Mouse (Mus musculus): ENCODE measurements around the gene Tmem175. TPM values are rescaled to one million over a fixed set of nuclear protein-coding genes. Genes with fewer than 3 reads are reported as not detected.

The Tmem175 gene
- polyA plus RNA-seq, 1 experiment from 2014 or later, result 16.0 TPM

- Histone ChIP-seq H3K4me1 (peaks cover 68% of the 10 kb centered on the region), H3K9me3 (no peaks in the 10 kb centered on the region), H3K4me3 (peak overlapping the region; percentile 88), H3K36me3 (replicated peaks) (peaks cover 27% of the 10 kb centered on the region), H3K27ac (replicated peaks) (peak overlapping the region; percentile 92), H3K27me3 (replicated peaks; ENCODE audit: low read depth, poor library complexity, severe bottlenecking) (peaks cover 36% of the 10 kb centered on the region)
- peak; percentile 68 for DNase-seq (ENCODE audit: low spot score)
- under 1% methylated on average over 99 of the region's 99 CpGs for WGBS
These were observed 65.0 kb downstream of the Tmem175 start for GRCm38 (mm10) chr5:108694352-108695261.

GRCm38 (mm10) chr5:108695861-108696260 is 66.3 kb downstream of the Tmem175 start:
- H3K36me3 ChIP-seq (replicated peaks), result peaks cover 27% of the 10 kb centered on the region
- no peak for DNase-seq (ENCODE audit: low spot score)
- H3K9me3 ChIP-seq, result no peaks in the 10 kb centered on the region
- 94% methylated on average over 12 of the region's 12 CpGs for WGBS
- H3K27me3 ChIP-seq (replicated peaks; ENCODE audit: low read depth, poor library complexity, severe bottlenecking), result peaks cover 36% of the 10 kb centered on the region
- peak overlapping the region; percentile 88 for H3K4me3 ChIP-seq
- H3K4me1 ChIP-seq, result peaks cover 81% of the 10 kb centered on the region
- H3K27ac ChIP-seq (replicated peaks), result 0 out of 2 replicates have a peak overlapping the region, but pooled peaks have one; percentile 14

- Histone ChIP-seq H3K27ac (replicated peaks) (no peak overlapping the region), H3K36me3 (replicated peaks) (peaks cover 28% of the 10 kb centered on the region), H3K4me3 (no peak overlapping the region), H3K4me1 (peaks cover 88% of the 10 kb centered on the region), H3K9me3 (no peaks in the 10 kb centered on the region), H3K27me3 (replicated peaks; ENCODE audit: low read depth, poor library complexity, severe bottlenecking) (peaks cover 32% of the 10 kb centered on the region)
- no peak for DNase-seq (ENCODE audit: low spot score)
- 74% methylated on average over 3 of the region's 3 CpGs for WGBS
These were observed 67.0 kb downstream of the Tmem175 start for GRCm38 (mm10) chr5:108696542-108696941.

GRCm38 (mm10) chr5:108697341-108697753 is 67.8 kb downstream of the Tmem175 start:
- peak; percentile 24 for DNase-seq (ENCODE audit: low spot score)
- Histone ChIP-seq H3K27ac (replicated peaks) (peak overlapping the region; percentile 62), H3K4me1 (peaks cover 85% of the 10 kb centered on the region), H3K4me3 (peak overlapping the region; percentile 18; the same call in 1 of the 2 replicates), H3K36me3 (replicated peaks) (peaks cover 36% of the 10 kb centered on the region), H3K9me3 (no peaks in the 10 kb centered on the region), H3K27me3 (replicated peaks; ENCODE audit: low read depth, poor library complexity, severe bottlenecking) (peaks cover 24% of the 10 kb centered on the region)
- 18% methylated on average over 4 of the region's 4 CpGs for WGBS

Other genes starting within 250 kb of the Tmem175 start
- gene Pde6b, start 241.4 kb upstream of the Tmem175 start, polyA plus RNA-seq (2016; fragmentation: Nextera tagmentation; extraction: Ambion mirVana), result 0.16 and 0.39 TPM in 2 replicates
- gene Atp5k, start 195.3 kb upstream of the Tmem175 start, polyA plus RNA-seq (2016; fragmentation: Nextera tagmentation; extraction: Ambion mirVana), result 378 and 386 TPM in 2 replicates
- gene Mfsd7a, start 180.9 kb upstream of the Tmem175 start, polyA plus RNA-seq (2016; fragmentation: Nextera tagmentation; extraction: Ambion mirVana), result 0.11 and 0.15 TPM in 2 replicates
- 23.3 and 23.8 TPM in 2 replicates for gene Pcgf3, start 168.5 kb upstream of the Tmem175 start, polyA plus RNA-seq (2016; fragmentation: Nextera tagmentation; extraction: Ambion mirVana)
- 2.7 and 4.0 TPM in 2 replicates for gene Cplx1, start 79.7 kb upstream of the Tmem175 start, polyA plus RNA-seq (2016; fragmentation: Nextera tagmentation; extraction: Ambion mirVana)
- 63.5 and 66.3 TPM in 2 replicates for gene Gak, start within 50 bp of the Tmem175 start, polyA plus RNA-seq (2016; fragmentation: Nextera tagmentation; extraction: Ambion mirVana)
- 9.3 and 9.6 TPM in 2 replicates for gene Idua, start 30.6 kb downstream of the Tmem175 start, polyA plus RNA-seq (2016; fragmentation: Nextera tagmentation; extraction: Ambion mirVana)
- gene Dgkq, start 39.9 kb downstream of the Tmem175 start, polyA plus RNA-seq (2016; fragmentation: Nextera tagmentation; extraction: Ambion mirVana), result 12.5 and 14.5 TPM in 2 replicates
- gene Slc26a1, start 45.8 kb downstream of the Tmem175 start, polyA plus RNA-seq (2016; fragmentation: Nextera tagmentation; extraction: Ambion mirVana), result 0.55 and 0.92 TPM in 2 replicates
- 28.9 and 34.0 TPM in 2 replicates for gene Fgfrl1, start 62.6 kb downstream of the Tmem175 start, polyA plus RNA-seq (2016; fragmentation: Nextera tagmentation; extraction: Ambion mirVana)
- gene Rnf212, start 145.2 kb downstream of the Tmem175 start, polyA plus RNA-seq (2016; fragmentation: Nextera tagmentation; extraction: Ambion mirVana), result 0.92 TPM in 1 of 2 replicates, not detected in the other
- not detected in 2 replicates for gene Tmed11, start 165.6 kb downstream of the Tmem175 start, polyA plus RNA-seq (2016; fragmentation: Nextera tagmentation; extraction: Ambion mirVana)
- gene Vmn2r8, start 179.1 kb downstream of the Tmem175 start, polyA plus RNA-seq (2016; fragmentation: Nextera tagmentation; extraction: Ambion mirVana), result not detected in 2 replicates
- gene Vmn2r9, start 222.8 kb downstream of the Tmem175 start, polyA plus RNA-seq (2016; fragmentation: Nextera tagmentation; extraction: Ambion mirVana), result not detected in 2 replicates